Mouse (Mus musculus): ENCODE measurements at regions not wholly inside any gene's neighbourhood (a gene's known extent, or its start where the extent isn't known, plus 50 kb on each side); places are given as distances from the start of the nearest gene placed in this dataset.

DNA sequence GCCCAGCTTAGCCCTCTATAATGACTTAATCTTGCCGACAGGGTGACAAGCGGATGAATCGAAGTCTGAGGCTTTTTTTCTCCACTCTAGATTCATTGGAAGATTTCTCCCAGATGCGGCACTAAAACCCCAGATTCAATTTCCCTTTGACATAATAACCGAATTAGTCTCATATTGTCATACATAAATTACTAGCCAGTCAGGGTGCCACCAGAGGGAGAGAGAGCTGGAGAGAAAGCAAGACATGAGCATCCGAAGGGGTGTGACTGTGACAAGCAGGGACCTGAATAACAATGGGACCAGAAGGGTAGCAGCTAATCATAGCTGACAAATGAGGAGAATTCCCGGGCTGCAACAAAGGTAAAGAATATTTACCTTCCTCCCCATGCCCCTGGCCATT, 194.5 kb upstream of the Nectin1 start:
- no peak for TF ChIP-seq POLR2A (IDR thresholded peaks at IDR 0.05; ENCODE audit: low read depth, low read length)
- TF ChIP-seq CTCF (conservative IDR thresholded peaks at IDR 0.05; ENCODE audit: insufficient read depth, insufficient read length, low read depth, low read length), result no peak

Measured in kidney, adult 2 months (tissue).